ENCODE assay signal across 8 mouse cellular contexts in genomic region chr2:21917804-21918690, GRCm38 (mm10).
DNase-seq lines count a peak whose midpoint lies in the region; ATAC-seq lines count a peak whose summit lies in the region.

No protein-coding gene starts in this region.

- DNase-seq in CD4-positive, CD25-positive, alpha-beta regulatory T cell, adult 2 months (ENCODE audit: low read depth, low spot score): peak; percentile 21
- DNase-seq in cerebellum, postnatal 25 days: peak; percentile 88 to 91
- peak; percentile 15 for DNase-seq in gastrocnemius, adult 18-20 months (ENCODE audit: low spot score)
- DNase-seq in left cerebral cortex, postnatal 25 days (ENCODE audit: low spot score in 2 of 2): peak; percentile 85 to 99
- peak; percentile 80 for DNase-seq in neural tube, embryonic 10.5 days (ENCODE audit: extremely low spot score, low spot score)
- no peak for DNase-seq in thymus, postnatal 14 days

- under 1% methylated on average over 16 of the region's 16 CpGs for WGBS in hindbrain, embryonic 16.5 days

- H3K27ac ChIP-seq in hindbrain, embryonic 16.5 days (ENCODE audit: low read depth, low read length): peak overlapping the region; percentile 98

- H3K4me3 ChIP-seq in hindbrain, embryonic 16.5 days (ENCODE audit: low read length): peak overlapping the region; percentile 43

- no peak for ATAC-seq in CD4-positive, CD25-positive, alpha-beta regulatory T cell, adult 4 months
- peak; percentile 97 for ATAC-seq in hindbrain, embryonic 16.5 days

- intact Hi-C loops in left cerebral cortex, postnatal 25 days (cut with DNase I): loop anchor here (5.0 to 10.0 kb wide), 5 partner anchors 123 to 953 kb away; partner anchors contain the start of genes Arhgap21, Enkur and Thnsl1

- H3K9me3 ChIP-seq in hindbrain, embryonic 16.5 days (ENCODE audit: control insufficient read depth, low read length): no peaks in the 10 kb centered on the region

- peak overlapping the region; percentile 69 for H3K9ac ChIP-seq in hindbrain, embryonic 16.5 days (ENCODE audit: low read depth, low read length)

- no peaks in the 10 kb centered on the region for H3K36me3 ChIP-seq in hindbrain, embryonic 16.5 days (ENCODE audit: control insufficient read depth, insufficient read depth, low read length)

- H3K27me3 ChIP-seq in hindbrain, embryonic 16.5 days (replicated peaks; ENCODE audit: control insufficient read depth, insufficient read depth, low read length): no peaks in the 10 kb centered on the region

- peaks cover 13% of the 10 kb centered on the region for H3K4me1 ChIP-seq in hindbrain, embryonic 16.5 days (ENCODE audit: control insufficient read depth, insufficient read depth, low read depth, low read length)

- peak overlapping the region; percentile 74 for H3K4me2 ChIP-seq in hindbrain, embryonic 16.5 days (ENCODE audit: low read length)
